Mouse (Mus musculus) olfactory bulb, adult 2 months (tissue): ENCODE data around the gene Tlcd2. TPM values are rescaled to one million over a fixed set of nuclear protein-coding genes. Genes with fewer than 3 reads are reported as not detected.

Experiments
- H3K27ac ChIP-seq: fragments of 200-500 bp; 2 replicates; pipeline ENCODE4 v1.5.1; 2012; ENCODE audit warnings: low read depth, low read length; ENCODE audit not compliant: insufficient read depth
- H3K4me1 ChIP-seq: fragments of 200-500 bp; 2 replicates; pipeline ENCODE4 v1.6.1; 2012; ENCODE audit warnings: low read length; ENCODE audit not compliant: control insufficient read depth, insufficient read depth
- H3K4me3 ChIP-seq: fragments of 200-500 bp; 2 replicates; pipeline ENCODE4 v1.5.1; 2012; ENCODE audit warnings: mild to moderate bottlenecking, low read depth, low read length, moderate library complexity; ENCODE audit not compliant: insufficient read depth
- CTCF ChIP-seq: fragments of 200-500 bp; IDR thresholded peaks from 2 replicates; pipeline ENCODE4 v1.5.1; 2012; ENCODE audit warnings: low read depth, mild to moderate bottlenecking, low read length, moderate library complexity; ENCODE audit not compliant: insufficient read depth
- POLR2A ChIP-seq: fragments of 200-500 bp; IDR thresholded peaks from 2 replicates; pipeline ENCODE4 v1.6.1; 2012; ENCODE audit warnings: mild to moderate bottlenecking, low read depth, low read length, moderate library complexity; ENCODE audit not compliant: insufficient read depth
- WGBS: fragments of 180-500 bp; shearing (Covaris S2); methylation state at CpG from one replicate; pipeline ENCODE4 v1.1.7; 2018; 5-methylcytosine and 5-hydroxymethylcytosine counted together
- polyA plus RNA-seq: library from polyadenylated mRNA; stranded (reverse); fragments of >200 nt; gene quantifications from 2 replicates; pipeline ENCODE4 v1.2.4, GENCODE M21; 2012; ENCODE audit warnings: low replicate concordance; ENCODE audit not compliant: missing spikeins, insufficient read depth, insufficient read length

The Tlcd2 gene
- polyA plus RNA-seq, 1 experiment = not detected

DNA sequence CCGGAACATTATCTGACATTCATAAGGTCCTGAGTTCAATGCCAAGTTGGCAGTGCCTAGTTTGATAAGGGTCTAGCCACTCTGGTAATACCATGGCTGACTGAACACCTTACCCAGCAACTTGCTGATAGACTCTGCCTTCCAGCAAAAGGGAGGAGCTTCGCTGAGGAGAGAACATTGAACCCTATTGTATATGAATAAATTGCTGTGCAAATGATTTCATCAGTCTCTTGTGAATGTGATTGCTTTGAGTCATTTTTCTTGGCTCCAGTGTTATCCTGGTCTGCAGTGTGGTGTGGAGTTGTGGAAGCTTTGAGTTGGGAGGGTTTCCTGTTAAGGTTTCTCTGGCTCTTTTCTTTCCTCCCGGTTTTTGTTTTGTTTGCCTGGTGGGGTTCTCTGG, 9.2 kb downstream of the Tlcd2 start:
- 77% methylated on average over 3 of the region's 3 CpGs for WGBS
- no peak overlapping the region for H3K4me3 ChIP-seq
- H3K27ac ChIP-seq = no peak overlapping the region
- H3K4me1 ChIP-seq = peaks cover 6% of the 10 kb centered on the region
- TF ChIP-seq POLR2A (no peak), CTCF (no peak)

DNA sequence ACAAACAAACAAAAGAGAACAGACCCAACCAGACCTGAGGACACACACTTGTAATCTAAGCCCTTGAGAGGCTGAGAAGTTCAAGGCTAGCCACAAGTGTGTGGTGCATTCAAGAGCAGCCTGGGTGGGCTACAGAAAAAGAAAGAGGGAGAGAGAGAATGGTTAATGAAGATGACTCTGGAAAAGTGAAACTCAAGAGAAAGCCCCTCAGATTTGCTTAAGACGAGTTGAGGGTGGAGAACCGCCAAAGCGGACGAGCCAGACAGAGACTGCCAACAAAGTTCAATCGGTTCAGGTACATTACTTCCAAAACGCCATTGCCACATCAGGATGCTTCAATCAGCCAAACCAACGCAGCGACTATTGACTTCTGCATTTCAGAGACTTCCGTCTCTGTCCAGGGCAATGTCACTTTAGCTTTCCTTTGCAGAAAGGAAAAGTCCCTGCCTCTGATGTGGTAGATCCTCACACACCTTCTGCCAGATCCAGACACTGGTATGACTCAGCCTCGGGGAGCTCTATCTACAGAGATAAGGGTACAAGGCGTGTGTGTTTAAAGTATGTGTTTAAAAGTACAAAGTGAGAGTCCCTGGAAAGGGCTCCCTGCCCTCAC, 11.1 kb downstream of the Tlcd2 start:
- TF ChIP-seq CTCF (no peak), POLR2A (no peak)
- no peak overlapping the region for H3K4me3 ChIP-seq
- WGBS = 82% methylated on average over 11 of the region's 11 CpGs

GRCm38 (mm10) chr11:75473376-75473775, 11.9 kb downstream of the Tlcd2 start:
- TF ChIP-seq CTCF (no peak), POLR2A (no peak)
- H3K27ac ChIP-seq = no peak overlapping the region
- H3K4me1 ChIP-seq = no peaks in the 10 kb centered on the region; the same call in 1 of the 2 replicates
- H3K4me3 ChIP-seq = no peak overlapping the region
- WGBS = 78% methylated on average over 7 of the region's 7 CpGs

More for the DNA sequence above, 11.1 kb downstream of the Tlcd2 start:
- Histone ChIP-seq H3K27ac (no peak overlapping the region), H3K4me1 (peaks cover 6% of the 10 kb centered on the region)

GRCm38 (mm10) chr11:75486192-75486591, 24.7 kb downstream of the Tlcd2 start:
- no peak overlapping the region for H3K27ac ChIP-seq
- 25% methylated on average over 3 of the region's 3 CpGs for WGBS
- TF ChIP-seq POLR2A (no peak), CTCF (no peak)
- H3K4me3 ChIP-seq = no peak overlapping the region
- peaks cover 2% of the 10 kb centered on the region for H3K4me1 ChIP-seq

GRCm38 (mm10) chr11:75486601-75487285, 25.2 kb downstream of the Tlcd2 start, which contains the start of gene Prpf8:
Prpf8 (plus strand) TSS chr11:75486816.
- WGBS = under 1% methylated on average over 52 of the region's 52 CpGs
- peak within 1 kb of the TSS; percentile 61 for H3K27ac ChIP-seq
- H3K4me1 ChIP-seq = peaks cover 2% of the 10 kb centered on the region
- H3K4me3 ChIP-seq = peak within 1 kb of the TSS; percentile 75
- TF ChIP-seq CTCF (no peak), POLR2A (peak; percentile 44; the same call in 1 of the 2 replicates)

GRCm38 (mm10) chr11:75487496-75487895, 26.0 kb downstream of the Tlcd2 start:
- 28% methylated on average over 6 of the region's 6 CpGs for WGBS
- H3K4me3 ChIP-seq = peak overlapping the region; percentile 75
- no peak for TF ChIP-seq CTCF
- TF ChIP-seq POLR2A = no peak
- H3K4me1 ChIP-seq = peaks cover 2% of the 10 kb centered on the region
- H3K27ac ChIP-seq = no peak overlapping the region

DNA sequence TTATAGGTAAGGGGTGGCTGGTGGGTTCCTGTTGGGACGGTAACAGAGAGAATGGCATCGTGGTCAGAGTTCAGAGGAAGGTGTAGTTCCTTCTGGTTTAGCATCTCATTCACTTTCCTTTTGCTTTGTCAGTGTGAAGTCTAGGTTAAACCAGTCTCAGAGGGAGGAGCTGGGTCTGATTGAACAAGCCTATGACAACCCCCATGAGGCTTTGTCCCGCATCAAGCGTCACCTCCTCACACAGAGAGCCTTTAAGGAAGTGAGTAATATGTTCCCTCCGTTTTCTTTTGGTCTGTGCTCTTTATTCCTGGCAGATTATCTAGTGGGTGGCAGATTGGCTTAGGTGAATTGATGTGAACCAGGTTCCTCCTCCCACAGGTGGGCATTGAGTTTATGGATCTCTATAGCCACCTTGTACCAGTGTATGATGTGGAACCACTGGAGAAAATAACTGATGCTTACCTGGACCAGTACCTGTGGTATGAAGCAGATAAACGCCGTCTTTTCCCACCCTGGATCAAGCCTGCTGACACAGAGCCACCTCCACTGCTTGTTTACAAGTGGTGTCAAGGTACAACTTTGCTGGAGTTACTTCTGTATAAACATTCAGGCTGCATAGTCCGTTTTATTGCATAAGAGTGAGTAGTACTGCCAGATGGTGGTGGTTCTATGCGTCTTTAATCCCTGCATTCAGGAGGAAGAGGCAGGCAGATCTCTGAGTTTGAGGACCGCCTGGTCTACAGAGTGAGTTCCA, 33.0 kb downstream of the Tlcd2 start:
- no peak for TF ChIP-seq CTCF
- TF ChIP-seq POLR2A = no peak
- WGBS = 91% methylated on average over 10 of the region's 10 CpGs
- Histone ChIP-seq H3K27ac (no peak overlapping the region), H3K4me1 (no peaks in the 10 kb centered on the region), H3K4me3 (no peak overlapping the region)

GRCm38 (mm10) chr11:75498126-75498525, 36.6 kb downstream of the Tlcd2 start:
- no peak overlapping the region for H3K27ac ChIP-seq
- no peak for TF ChIP-seq CTCF
- TF ChIP-seq POLR2A = no peak
- H3K4me3 ChIP-seq = no peak overlapping the region
- H3K4me1 ChIP-seq = no peaks in the 10 kb centered on the region
- WGBS = 76% methylated on average over 1 of the region's 1 CpGs

DNA sequence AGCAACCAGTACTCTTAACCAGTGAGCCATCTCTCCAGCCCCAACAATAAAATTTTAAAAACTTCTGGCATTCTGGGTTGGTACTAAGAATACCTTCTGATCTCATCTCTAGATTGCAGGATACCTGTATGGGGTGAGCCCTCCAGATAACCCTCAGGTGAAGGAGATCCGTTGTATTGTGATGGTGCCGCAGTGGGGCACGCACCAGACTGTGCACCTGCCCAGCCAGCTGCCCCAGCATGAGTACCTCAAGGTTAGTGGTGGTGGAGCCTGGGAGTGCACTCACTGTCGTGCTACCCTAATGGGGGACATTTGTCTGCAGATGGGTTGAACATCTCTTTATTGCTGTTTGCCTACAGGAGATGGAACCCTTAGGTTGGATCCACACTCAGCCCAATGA, 46.6 kb downstream of the Tlcd2 start:
- H3K27ac ChIP-seq = no peak overlapping the region
- H3K4me3 ChIP-seq = no peak overlapping the region
- WGBS = 94% methylated on average over 4 of the region's 4 CpGs
- TF ChIP-seq CTCF = no peak
- TF ChIP-seq POLR2A = no peak
- peaks cover 15% of the 10 kb centered on the region for H3K4me1 ChIP-seq
